20 mouse cellular contexts compared by ENCODE assay signal in genomic region chr17:34340619-34341402, GRCm38 (mm10). TPM values are rescaled to one million over a fixed set of nuclear protein-coding genes. Genes with fewer than 3 reads are reported as not detected.
DNase-seq lines count a peak whose midpoint lies in the region; TF ChIP-seq lines count a peak whose summit lies in the region.
"Had no signal": no experiment of that assay in that cellular context is flagged by ENCODE, and none has a peak within 500 bp of the region (broad histone marks: within the 10 kb centered on the region; RNA-seq: fewer than 3 reads in every experiment).

No protein-coding gene starts in this region.

- H3K9ac ChIP-seq in ES-E14 (ENCODE audit: insufficient read depth, low read depth, low read length, poor library complexity, severe bottlenecking), result no peak overlapping the region
- H3K9ac ChIP-seq: hindbrain, embryonic 13.5 days; midbrain, embryonic 12.5 days; stomach, embryonic 15.5 days had no signal

- no peak overlapping the region for H3K4me3 ChIP-seq in ES-E14 (ENCODE audit: insufficient read depth in 1 of 2, low read depth in 1 of 2, low read length in 2 of 2, poor library complexity in 1 of 2, severe bottlenecking in 1 of 2)
- H3K4me3 ChIP-seq in macrophage (ENCODE audit: inconsistent target), result no peak overlapping the region
- H3K4me3 ChIP-seq: hindbrain, embryonic 13.5 days; midbrain, embryonic 12.5 days; stomach, embryonic 15.5 days had no signal

- in situ Hi-C loops in ES-E14 (cut with MboI; ENCODE audit: low sequenced_read_pairs in 2 of 2, unreplicated experiment in 2 of 2), result loop anchor here in 1 of 2 experiments (10.0 kb wide), 1 partner anchor 96 kb away; no protein-coding TSS in a partner anchor

- no peak overlapping the region for H3K27ac ChIP-seq in ES-E14 (ENCODE audit: insufficient read depth, low read depth, low read length, poor library complexity, severe bottlenecking)
- H3K27ac ChIP-seq in macrophage, result 0 out of 2 replicates have a peak overlapping the region, but pooled peaks have one; percentile 5
- H3K27ac ChIP-seq: hindbrain, embryonic 13.5 days; midbrain, embryonic 12.5 days; stomach, embryonic 15.5 days had no signal

- no peaks in the 10 kb centered on the region; a peak in 1 of 4 replicates for H3K4me1 ChIP-seq in ES-E14 (ENCODE audit: control insufficient read depth in 2 of 2, insufficient read depth in 2 of 2, low read length in 2 of 2, poor library complexity in 1 of 2)
- H3K4me1 ChIP-seq: hindbrain, embryonic 13.5 days; midbrain, embryonic 12.5 days; stomach, embryonic 15.5 days had no signal

- peak; percentile 25 for DNase-seq in layer of hippocampus, adult 11-12 months (ENCODE audit: low spot score)
- DNase-seq in layer of hippocampus, adult 8-10 months (ENCODE audit: low spot score in 2 of 2), result no peak
- DNase-seq in A20 (ENCODE audit: low read depth, low spot score) (peak; percentile 56), ES-E14 (ENCODE audit: low read depth, low spot score) (peak; percentile 15)
- DNase-seq in right cerebral cortex, adult 2 months (ENCODE audit: low spot score in 2 of 2), result no peak
- DNase-seq in ovary, postnatal 10 days (ENCODE audit: low spot score), result no peak
- no peak for DNase-seq in layer of hippocampus, postnatal 36 days
- DNase-seq: adrenal gland, adult 8-10 months; cerebellum, adult 8-10 months; kidney, postnatal 36 days; thymus, postnatal 14 days had no signal

- H3K9me3 ChIP-seq in ES-E14 (ENCODE audit: control insufficient read depth, insufficient read depth, low read depth, low read length), result no peaks in the 10 kb centered on the region
- H3K9me3 ChIP-seq: hindbrain, embryonic 13.5 days; midbrain, embryonic 12.5 days; stomach, embryonic 15.5 days had no signal

- no peaks in the 10 kb centered on the region for H3K36me3 ChIP-seq in ES-E14 (ENCODE audit: control insufficient read depth, insufficient read depth, low read length, poor library complexity, severe bottlenecking)
- no peaks in the 10 kb centered on the region for H3K36me3 ChIP-seq in macrophage (ENCODE audit: inconsistent target)
- H3K36me3 ChIP-seq: hindbrain, embryonic 13.5 days; midbrain, embryonic 12.5 days; stomach, embryonic 15.5 days had no signal

- no peaks in the 10 kb centered on the region for H3K79me2 ChIP-seq in macrophage (ENCODE audit: inconsistent target)

- WGBS in macrophage (ENCODE audit: missing documents), result 19% methylated on average over 3 of the region's 3 CpGs

TF ChIP-seq in ES-E14, 5 proteins besides CTCF, POLR2A, EP300 and RAD21:
- TF ChIP-seq MAFK (IDR thresholded peaks at IDR 0.05; ENCODE audit: insufficient read depth, low read depth, low read length), result no peak
- TF ChIP-seq HCFC1 (IDR thresholded peaks at IDR 0.05; ENCODE audit: borderline replicate concordance, insufficient read depth, low read length), result no peak
- no peak for TF ChIP-seq ZC3H11A (IDR thresholded peaks at IDR 0.05; ENCODE audit: borderline replicate concordance, low read depth, low read length)
- no peak for TF ChIP-seq CHD2 (IDR thresholded peaks at IDR 0.05; ENCODE audit: low read depth, low read length)
- TF ChIP-seq ZNF384 (IDR thresholded peaks at IDR 0.05; ENCODE audit: low read depth, low read length), result no peak

RNA-seq across cellular contexts. Expression of gene Btnl2, which starts 13.8 kb away (rescaled TPM):
- 1 to 10 TPM in 1 of 4 experiments, under 1 TPM in 3; 0.47 to 1.0 (median 0.73) TPM for total RNA-seq in layer of hippocampus, adult 8-10 months (2022)
- total RNA-seq in ES-E14 (2012; rRNA removed), result not detected in 2 replicates
- 1 to 10 TPM in 2 of 26 experiments, under 1 TPM in 14, not detected in 10; 0.25 to 1.3 (median 0.33) TPM for total RNA-seq in macrophage (2018; cell fraction: chromatin; rRNA removed)
- total RNA-seq in macrophage (2018; cell fraction: cytosol; rRNA removed), result under 1 TPM in 24 of 26 experiments, not detected in 2; 0.03 to 0.19 (median 0.09) TPM
- under 1 TPM in 17 of 26 experiments, not detected in 9; 0.22 to 0.60 (median 0.39) TPM for total RNA-seq in macrophage (2018; cell fraction: nucleus; rRNA removed)
- polyA plus RNA-seq in macrophage (2018), result 0.12 to 0.34 TPM (median 0.14 TPM) in 3 replicates
- total RNA-seq in layer of hippocampus, postnatal 36 days (2021), result under 1 TPM; 0.43 to 0.82 TPM
- polyA plus RNA-seq: forebrain, embryonic 14.5 days; heart, postnatal 0 days; hindbrain, embryonic 13.5 days had no signal

RNA-seq across cellular contexts. Expression of gene H2-Eb2, which starts 15.3 kb away (rescaled TPM):
- not detected for total RNA-seq in layer of hippocampus, adult 8-10 months (2022)
- total RNA-seq in ES-E14 (2012; rRNA removed), result not detected in 2 replicates
- not detected for total RNA-seq in macrophage (2018; cell fraction: chromatin; rRNA removed)
- under 1 TPM; 0.03 to 0.52 (median 0.16) TPM for total RNA-seq in macrophage (2018; cell fraction: cytosol; rRNA removed)
- under 1 TPM in 18 of 26 experiments, not detected in 8; 0.11 to 0.63 (median 0.27) TPM for total RNA-seq in macrophage (2018; cell fraction: nucleus; rRNA removed)
- 0.08 to 0.53 TPM (median 0.17 TPM) in 3 replicates for polyA plus RNA-seq in macrophage (2018)
- not detected for total RNA-seq in layer of hippocampus, postnatal 36 days (2021)
- total RNA-seq: adrenal gland, adult 8-10 months; left cerebral cortex, postnatal 10 days had no signal
- polyA plus RNA-seq: forebrain, embryonic 14.5 days; heart, postnatal 0 days; intestine, postnatal 0 days; limb, embryonic 14.5 days; midbrain, embryonic 12.5 days; stomach, embryonic 15.5 days had no signal

RNA-seq across cellular contexts. Expression of gene H2-Eb1, which starts 35.1 kb away (rescaled TPM):
- 10 to 100 TPM in 2 of 4 experiments, 1 to 10 TPM in 2; 1.9 to 25.1 (median 10.1) TPM for total RNA-seq in layer of hippocampus, adult 8-10 months (2022)
- total RNA-seq in ES-E14 (2012; rRNA removed), result 3.4 and 5.7 TPM in 2 replicates
- total RNA-seq in macrophage (2018; cell fraction: chromatin; rRNA removed), result 10 to 100 TPM in 20 of 26 experiments, 1 to 10 TPM in 6; 3.1 to 43.8 (median 14.2) TPM
- 100 to 1,000 TPM in 18 of 26 experiments, 10 to 100 TPM in 8; 72.0 to 167 (median 122) TPM for total RNA-seq in macrophage (2018; cell fraction: cytosol; rRNA removed)
- 100 to 1,000 TPM in 20 of 26 experiments, 10 to 100 TPM in 6; 59.0 to 237 (median 136) TPM for total RNA-seq in macrophage (2018; cell fraction: nucleus; rRNA removed)
- 73.4 to 224 TPM (median 73.4 TPM) in 3 replicates for polyA plus RNA-seq in macrophage (2018)
- total RNA-seq in layer of hippocampus, postnatal 36 days (2021), result 1 to 10 TPM; 1.3 TPM

RNA-seq across cellular contexts. Expression of gene Btnl1, which starts 36.1 kb away (rescaled TPM):
- total RNA-seq in layer of hippocampus, adult 8-10 months (2022), result not detected
- not detected in 2 replicates for total RNA-seq in ES-E14 (2012; rRNA removed)
- total RNA-seq in macrophage (2018; cell fraction: chromatin; rRNA removed), result not detected
- not detected for total RNA-seq in macrophage (2018; cell fraction: cytosol; rRNA removed)
- total RNA-seq in macrophage (2018; cell fraction: nucleus; rRNA removed), result not detected
- polyA plus RNA-seq in macrophage (2018), result not detected in 3 replicates
- total RNA-seq in layer of hippocampus, postnatal 36 days (2021), result not detected
- total RNA-seq: adrenal gland, adult 8-10 months; left cerebral cortex, postnatal 10 days had no signal
- polyA plus RNA-seq: forebrain, embryonic 14.5 days; heart, postnatal 0 days; hindbrain, embryonic 13.5 days; limb, embryonic 14.5 days; midbrain, embryonic 12.5 days had no signal

RNA-seq across cellular contexts. Expression of gene H2-Aa, which starts 53.2 kb away (rescaled TPM):
- 10 to 100 TPM in 2 of 4 experiments, 1 to 10 TPM in 1, under 1 TPM in 1; 0.70 to 29.8 (median 13.8) TPM for total RNA-seq in layer of hippocampus, adult 8-10 months (2022)
- 0.48 and 1.6 TPM in 2 replicates for total RNA-seq in ES-E14 (2012; rRNA removed)
- 10 to 100 TPM in 22 of 26 experiments, 1 to 10 TPM in 4; 4.4 to 78.3 (median 18.3) TPM for total RNA-seq in macrophage (2018; cell fraction: chromatin; rRNA removed)
- total RNA-seq in macrophage (2018; cell fraction: cytosol; rRNA removed), result 100 to 1,000 TPM in 24 of 26 experiments, 10 to 100 TPM in 2; 96.8 to 261 (median 173) TPM
- 100 to 1,000 TPM in 23 of 26 experiments, 10 to 100 TPM in 3; 44.4 to 288 (median 166) TPM for total RNA-seq in macrophage (2018; cell fraction: nucleus; rRNA removed)
- polyA plus RNA-seq in macrophage (2018), result 116 to 315 TPM (median 141 TPM) in 3 replicates
- total RNA-seq in layer of hippocampus, postnatal 36 days (2021), result 1 to 10 TPM in 1 of 2 experiments, under 1 TPM in 1; 0.87 to 1.3 TPM

Comparison
In these comparisons a context has a peak if more than half of its experiments do, and no peak if none do; other contexts are left out.
1. DNase-seq: peak in layer of hippocampus, adult 11-12 months (single experiment), A20 (single experiment) and ES-E14 (single experiment); none in layer of hippocampus, adult 8-10 months (0 of 2), right cerebral cortex, adult 2 months (0 of 2), ovary, postnatal 10 days (single experiment) and layer of hippocampus, postnatal 36 days (0 of 2).